ENCODE assay signal across 8 mouse cellular contexts in genomic region chr7:68368948-68369347, GRCm38 (mm10).
A peak's percentile ranks its signal among the peaks of the same experiment; 100 is the strongest.
DNase-seq lines count a peak whose midpoint lies in the region; ATAC-seq lines count a peak whose summit lies in the region.
"Had no signal": no experiment of that assay in that cellular context is flagged by ENCODE, and none has a peak within 500 bp of the region (broad histone marks: within the 10 kb centered on the region; RNA-seq: fewer than 3 reads in every experiment).

No protein-coding gene starts in this region.

- ATAC-seq in activated CD4-positive, CD25-positive, alpha-beta regulatory T cell, adult 4 months = peak; percentile 20
- ATAC-seq in inflammation-experienced regulatory T-cells, adult 6 months = peak; percentile 33
- ATAC-seq: intestine, postnatal 0 days had no signal

- peak; percentile 38 for DNase-seq in CD4-positive, CD25-positive, alpha-beta regulatory T cell, adult 2 months (ENCODE audit: low read depth, low spot score)
- peak; percentile 43 for DNase-seq in naive thymus-derived CD4-positive, alpha-beta T cell, adult 2 months (ENCODE audit: low read depth)
- no peak for DNase-seq in cerebellum, adult 9-11 months
- no peak for DNase-seq in left cerebral cortex, adult 8-10 months (ENCODE audit: low spot score in 2 of 2)
- no peak for DNase-seq in kidney, postnatal 4 days

Comparison
In these comparisons a context has a peak if more than half of its experiments do, and no peak if none do; other contexts are left out.
1. DNase-seq: peak in CD4-positive, CD25-positive, alpha-beta regulatory T cell, adult 2 months (single experiment) and naive thymus-derived CD4-positive, alpha-beta T cell, adult 2 months (single experiment); none in cerebellum, adult 9-11 months (single experiment), left cerebral cortex, adult 8-10 months (0 of 2) and kidney, postnatal 4 days (0 of 2).